Mouse (Mus musculus) kidney, adult 8-10 months (tissue): ENCODE measurements around the gene Tmco3.

Experiments
- DNase-seq, 2 experiments: peaks; one replicate each; pipeline ENCODE4 v3.0.0; 2022

The Tmco3 gene

GRCm38 (mm10) chr8:13287692-13288623, at the start of gene Tmco3, which contains the start of gene Dcun1d2:
Gene Tmco3, plus strand, starts transcription at chr8:13288190.
Gene Dcun1d2, minus strand, starts transcription at chr8:13288131.
- DNase-seq: peak; percentile 93 to 94

- no peak for DNase-seq
Observed at GRCm38 (mm10) chr8:13240055-13240454, 47.9 kb upstream of the Tmco3 start.

- peak; percentile 45 to 55 for DNase-seq
Observed at GRCm38 (mm10) chr8:13240691-13241090, 47.3 kb upstream of the Tmco3 start.

GRCm38 (mm10) chr8:13242985-13243870, 44.8 kb upstream of the Tmco3 start:
- DNase-seq: no peak

GRCm38 (mm10) chr8:13244343-13244880, 43.6 kb upstream of the Tmco3 start:
- DNase-seq: no peak

- DNase-seq: no peak
Observed at GRCm38 (mm10) chr8:13252837-13253236, 35.2 kb upstream of the Tmco3 start.

- no peak for DNase-seq
Observed at GRCm38 (mm10) chr8:13253413-13253812, 34.6 kb upstream of the Tmco3 start.

- peak; percentile 37 to 72 for DNase-seq
Observed at GRCm38 (mm10) chr8:13254019-13254418, 34.0 kb upstream of the Tmco3 start, which contains the start of gene Adprhl1. Gene Adprhl1, minus strand, starts transcription at chr8:13254162.

- no peak for DNase-seq
Observed at GRCm38 (mm10) chr8:13263376-13263775, 24.6 kb upstream of the Tmco3 start.

- no peak for DNase-seq
Observed at GRCm38 (mm10) chr8:13267566-13267965, 20.4 kb upstream of the Tmco3 start.

- no peak for DNase-seq
Observed at GRCm38 (mm10) chr8:13272834-13273233, 15.2 kb upstream of the Tmco3 start.

- DNase-seq: no peak
Observed at GRCm38 (mm10) chr8:13276941-13277447, 11.0 kb upstream of the Tmco3 start.

GRCm38 (mm10) chr8:13283200-13283599, 4.8 kb upstream of the Tmco3 start:
- no peak for DNase-seq

- peak; percentile 93 for DNase-seq
Observed at GRCm38 (mm10) chr8:13287304-13287691, 692 bp upstream of the Tmco3 start.

- DNase-seq: peak; percentile 28 to 54
Observed at GRCm38 (mm10) chr8:13288646-13289045, 656 bp downstream of the Tmco3 start.

GRCm38 (mm10) chr8:13292364-13292763, 4.4 kb downstream of the Tmco3 start:
- peak; percentile 67 to 83 for DNase-seq

- peak; percentile 27 to 49 for DNase-seq
Observed at GRCm38 (mm10) chr8:13293677-13294470, 5.9 kb downstream of the Tmco3 start.

- peak; percentile 21 to 35 for DNase-seq
Observed at GRCm38 (mm10) chr8:13299571-13299970, 11.6 kb downstream of the Tmco3 start.

GRCm38 (mm10) chr8:13301036-13301435, 13.0 kb downstream of the Tmco3 start:
- no peak for DNase-seq

- no peak for DNase-seq
Observed at GRCm38 (mm10) chr8:13305459-13305858, 17.5 kb downstream of the Tmco3 start.

GRCm38 (mm10) chr8:13305884-13306283, 17.9 kb downstream of the Tmco3 start:
- DNase-seq: no peak
